Mouse (Mus musculus): ENCODE results near the gene Csnk2a2.

Gene Csnk2a2

DNA sequence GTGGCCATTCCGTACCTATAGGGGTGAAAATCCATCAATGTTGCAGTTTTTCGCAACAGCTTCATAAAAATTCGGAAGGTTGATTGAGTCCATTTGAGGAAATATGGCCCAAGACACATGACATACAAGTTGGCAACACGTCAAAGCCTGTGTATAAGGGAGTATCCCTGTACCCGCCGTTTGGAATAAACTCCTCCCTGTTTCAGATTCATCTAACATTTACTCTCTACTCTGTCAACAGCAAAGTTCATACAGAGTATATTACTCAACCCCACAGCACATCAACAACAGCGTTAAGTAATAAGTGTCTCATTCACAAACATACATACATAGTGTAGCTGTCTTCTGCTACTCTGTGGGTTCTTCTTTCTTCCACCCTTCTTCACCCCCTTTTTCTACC is 65.2 kb downstream of the Csnk2a2 start:
- no peak for DNase-seq (ENCODE audit: low read depth, low spot score)

DNA sequence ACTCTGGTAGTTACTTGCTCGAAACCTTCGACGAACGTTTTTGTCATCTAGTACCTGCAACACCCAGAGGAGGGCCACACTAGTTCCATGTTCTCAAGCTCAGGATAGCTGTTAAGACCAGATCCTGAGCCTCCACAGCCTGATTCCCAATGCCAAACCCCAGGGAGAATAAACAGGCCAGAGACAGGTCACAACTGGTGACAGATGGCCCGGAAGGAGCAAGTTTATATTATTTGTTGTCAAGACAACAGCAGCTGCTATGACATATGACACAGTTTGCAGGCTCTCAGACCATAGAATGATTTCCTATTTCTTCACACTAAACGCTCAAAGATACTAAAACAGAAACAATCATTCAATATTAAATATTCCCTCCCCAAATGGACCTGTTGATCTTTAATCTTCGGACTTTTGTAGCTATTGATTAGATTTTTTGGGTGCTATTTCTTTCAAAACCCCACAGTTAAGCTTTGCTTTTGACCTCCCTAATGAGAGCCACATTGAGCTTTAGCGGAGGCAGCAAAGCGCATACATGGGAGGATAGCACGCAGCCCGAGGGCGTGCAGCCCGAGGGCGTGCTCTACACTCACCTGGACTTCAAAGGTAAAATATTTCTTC is 67.5 kb downstream of the Csnk2a2 start:
- no peak for DNase-seq (ENCODE audit: low read depth, low spot score)

DNA sequence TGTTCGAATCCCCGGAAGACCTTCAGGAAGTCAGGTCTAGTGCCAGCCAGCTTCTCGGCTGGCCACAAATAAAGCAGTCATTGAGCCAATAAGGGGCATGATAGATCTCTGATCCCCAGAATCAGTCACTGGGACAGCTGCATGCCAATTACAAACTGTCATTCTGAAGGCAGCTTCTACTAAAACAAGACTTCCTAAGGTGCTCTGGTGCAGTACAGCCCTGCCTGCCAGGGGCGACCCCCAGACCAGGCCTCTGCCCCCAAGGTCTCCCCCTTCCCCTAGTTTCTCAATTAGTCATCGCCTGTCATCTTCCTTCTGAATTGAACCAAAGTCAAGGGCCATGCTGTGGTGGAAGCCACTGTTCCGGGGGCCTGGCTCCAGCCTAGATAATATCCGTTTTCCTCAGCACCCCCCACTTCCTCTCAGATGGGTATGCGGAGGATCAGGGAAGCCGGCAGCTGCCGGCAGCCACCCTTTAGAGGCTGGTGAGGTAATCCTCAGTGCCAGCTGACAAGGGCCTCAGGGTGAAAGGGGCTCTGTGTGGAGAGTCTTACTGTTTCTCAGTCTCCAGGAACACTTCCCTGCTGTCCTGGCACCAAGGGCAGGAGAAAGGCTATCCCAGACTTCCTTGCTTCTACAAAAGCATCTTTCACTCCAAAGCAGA is 78.4 kb downstream of the Csnk2a2 start:
- DNase-seq (ENCODE audit: low read depth, low spot score): no peak

DNA sequence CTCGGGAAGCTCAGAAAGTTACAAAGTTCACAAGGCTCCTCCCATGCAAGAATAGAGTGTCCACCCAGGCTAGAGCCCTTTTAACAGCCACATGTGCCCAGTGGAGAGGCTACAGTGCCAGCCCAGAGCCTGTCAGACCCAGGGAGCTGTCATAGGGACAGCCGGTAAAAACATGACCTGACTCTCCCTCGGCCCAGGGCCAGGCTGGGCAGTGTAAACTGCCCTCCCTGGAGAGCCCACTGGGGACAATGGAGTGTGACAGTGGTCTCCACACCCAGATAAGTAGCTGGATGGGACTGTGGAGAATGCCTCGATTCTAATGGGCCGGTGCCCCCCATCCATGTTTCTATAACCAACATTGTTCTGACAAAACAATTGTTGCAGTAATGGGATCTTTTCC is 80.3 kb downstream of the Csnk2a2 start:
- DNase-seq (ENCODE audit: low read depth, low spot score): no peak

DNA sequence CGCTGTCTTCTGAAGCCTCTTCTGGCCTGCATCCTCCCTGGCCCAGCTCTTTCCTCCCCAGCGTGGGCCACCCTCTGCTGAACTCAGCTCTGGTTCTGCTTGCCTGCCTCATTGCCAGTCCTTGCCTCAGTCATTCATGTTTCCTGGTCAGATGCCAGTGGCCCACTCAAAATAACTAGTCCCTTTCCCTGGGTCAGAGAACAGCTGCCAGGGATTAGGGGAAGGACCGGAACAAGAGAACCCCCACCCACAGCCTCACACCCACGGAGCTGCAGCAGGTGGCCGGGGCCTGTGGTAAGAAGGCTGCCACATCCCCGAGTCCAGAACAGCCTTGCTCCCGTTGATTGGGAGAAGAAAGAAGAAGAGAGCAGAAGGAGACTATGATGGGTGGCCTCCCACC is 88.7 kb downstream of the Csnk2a2 start:
- no peak for DNase-seq (ENCODE audit: low read depth, low spot score)

DNA sequence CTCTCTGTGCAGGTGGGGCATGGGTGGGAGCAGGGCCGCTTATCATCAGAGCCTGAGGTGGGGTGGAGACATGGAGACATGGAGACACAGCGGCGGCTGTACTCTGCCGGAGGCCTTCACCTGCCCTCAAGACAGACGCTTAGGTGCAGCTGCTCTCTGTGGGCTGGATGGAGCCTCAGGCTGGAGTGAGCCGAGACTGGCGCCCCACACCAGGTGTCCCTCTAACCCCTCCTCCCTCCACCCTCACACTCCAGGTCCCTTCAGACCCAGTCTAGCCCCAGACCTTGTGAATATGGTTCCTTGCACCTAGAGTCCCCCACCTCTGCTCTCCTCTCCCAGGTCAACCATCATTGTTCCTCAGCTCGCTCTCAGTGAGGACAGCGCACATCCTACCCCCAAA is 90.7 kb downstream of the Csnk2a2 start:
- no peak for DNase-seq (ENCODE audit: low read depth, low spot score)

DNA sequence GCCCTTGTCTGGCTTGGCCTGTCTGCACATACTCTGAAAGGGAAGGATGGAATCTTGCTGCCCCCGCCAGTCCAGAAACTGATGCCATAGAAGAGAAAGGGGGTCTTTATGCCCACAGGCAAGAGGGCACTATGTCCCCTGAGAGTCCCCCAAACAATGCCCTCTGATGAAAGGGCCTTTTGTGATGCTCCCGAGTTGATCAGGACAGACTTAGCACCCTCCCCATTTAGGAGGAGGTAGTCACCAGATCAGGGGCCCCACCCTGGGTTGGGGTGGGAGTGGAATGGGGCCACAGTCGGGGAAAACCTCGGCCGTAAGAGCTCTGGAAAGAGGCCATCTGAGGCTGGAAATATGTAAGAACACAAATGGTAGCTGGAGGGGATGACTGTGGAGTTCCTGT is 92.6 kb downstream of the Csnk2a2 start:
- no peak for DNase-seq (ENCODE audit: low read depth, low spot score)

DNA sequence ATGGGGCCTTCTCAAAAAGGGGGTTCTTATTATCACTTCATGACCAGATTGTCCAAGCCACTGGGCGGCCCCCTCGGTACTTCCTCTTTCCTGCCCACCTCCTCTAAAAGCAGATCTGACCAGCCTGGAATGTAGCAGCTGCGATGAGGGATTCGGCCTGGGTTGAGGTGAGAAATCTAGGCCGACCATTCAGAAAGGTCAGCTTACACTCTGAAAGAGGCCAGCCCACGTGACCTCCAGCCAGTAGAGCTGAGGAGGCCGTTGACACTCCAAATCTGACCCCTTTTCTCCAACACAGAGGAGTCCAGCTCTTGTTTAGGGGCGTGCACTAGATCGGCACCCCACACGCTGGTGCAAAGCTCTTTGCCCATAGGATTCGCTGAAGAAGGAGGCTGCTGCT is 93.1 kb downstream of the Csnk2a2 start:
- no peak for DNase-seq (ENCODE audit: low read depth, low spot score)
